Mouse (Mus musculus): ENCODE data around the gene Glp2r.

The Glp2r gene

GRCm38 (mm10) chr11:67771053-67771452 is at the start of gene Glp2r:
Gene Glp2r, minus strand, starts transcription at chr11:67771153.
- no peak for DNase-seq (ENCODE audit: extremely low spot score, low read depth, low spot score)

- peak; percentile 22 for DNase-seq (ENCODE audit: extremely low spot score, low read depth, low spot score)
Measured at GRCm38 (mm10) chr11:67820221-67820620, 49.3 kb upstream of the Glp2r start.

- peak; percentile 47 for DNase-seq (ENCODE audit: extremely low spot score, low read depth, low spot score)
Measured at GRCm38 (mm10) chr11:67819604-67820003, 48.7 kb upstream of the Glp2r start.

DNA sequence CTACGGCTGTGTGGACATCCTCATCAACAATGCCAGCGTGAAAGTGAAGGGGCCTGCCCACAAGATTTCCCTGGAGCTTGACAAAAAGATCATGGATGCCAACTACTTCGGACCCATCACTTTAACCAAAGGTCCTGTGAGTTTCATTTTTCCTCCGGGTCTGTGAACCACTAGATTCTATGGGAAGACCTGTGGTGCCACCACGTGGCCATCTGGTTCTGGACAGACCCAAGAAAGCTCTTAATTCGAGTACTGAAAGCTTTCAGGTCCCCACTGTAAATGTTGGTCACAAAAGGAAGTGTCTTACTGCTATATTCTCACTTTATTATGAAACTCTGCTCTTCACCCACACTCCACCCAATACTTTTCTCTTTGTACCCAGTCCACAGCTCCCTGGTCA is 40.6 kb upstream of the Glp2r start:
- DNase-seq (ENCODE audit: extremely low spot score, low read depth, low spot score): no peak

GRCm38 (mm10) chr11:67808051-67808450 is 37.1 kb upstream of the Glp2r start:
- DNase-seq (ENCODE audit: extremely low spot score, low read depth, low spot score): no peak

DNA sequence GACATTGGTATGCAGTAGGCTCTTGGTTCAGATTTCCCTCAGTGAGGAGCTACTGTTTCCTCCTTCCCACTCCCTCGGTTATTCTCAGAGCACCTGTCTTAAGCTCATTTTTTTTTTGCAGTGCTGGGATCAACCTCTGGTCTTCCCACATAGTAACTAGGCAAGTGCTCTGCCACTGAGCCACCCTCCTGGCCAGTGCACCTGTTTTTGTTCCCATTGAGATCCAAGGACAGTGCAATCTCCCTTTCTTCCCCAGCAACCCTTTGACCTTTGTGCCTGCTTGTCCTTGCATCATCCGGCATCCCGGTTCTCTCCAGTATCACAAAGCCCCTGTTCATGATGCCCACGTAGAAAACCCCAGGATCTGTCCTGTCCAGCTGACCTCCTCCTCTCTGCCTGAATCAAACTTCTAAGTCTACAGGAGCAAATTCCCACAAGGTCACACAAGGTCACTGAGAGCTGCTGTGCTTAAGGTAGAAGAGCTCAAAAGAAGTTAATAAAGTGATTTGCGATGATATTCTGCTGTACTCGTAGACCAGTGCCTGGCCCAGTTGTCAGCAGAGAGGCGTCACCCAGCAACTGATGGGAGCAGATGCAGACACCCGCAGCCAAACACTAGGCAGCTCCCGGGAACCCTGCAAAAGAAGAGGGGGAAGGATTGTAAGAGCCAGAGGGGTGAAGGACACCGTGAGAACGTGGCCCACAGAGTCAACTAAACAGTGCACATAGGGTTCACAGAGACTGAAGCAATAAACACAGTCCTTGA is 36.1 kb upstream of the Glp2r start:
- DNase-seq (ENCODE audit: extremely low spot score, low read depth, low spot score): no peak

GRCm38 (mm10) chr11:67805538-67805937 is 34.6 kb upstream of the Glp2r start:
- no peak for DNase-seq (ENCODE audit: extremely low spot score, low read depth, low spot score)

- DNase-seq (ENCODE audit: extremely low spot score, low read depth, low spot score): no peak
Measured at GRCm38 (mm10) chr11:67801169-67801568, 30.2 kb upstream of the Glp2r start.

DNA sequence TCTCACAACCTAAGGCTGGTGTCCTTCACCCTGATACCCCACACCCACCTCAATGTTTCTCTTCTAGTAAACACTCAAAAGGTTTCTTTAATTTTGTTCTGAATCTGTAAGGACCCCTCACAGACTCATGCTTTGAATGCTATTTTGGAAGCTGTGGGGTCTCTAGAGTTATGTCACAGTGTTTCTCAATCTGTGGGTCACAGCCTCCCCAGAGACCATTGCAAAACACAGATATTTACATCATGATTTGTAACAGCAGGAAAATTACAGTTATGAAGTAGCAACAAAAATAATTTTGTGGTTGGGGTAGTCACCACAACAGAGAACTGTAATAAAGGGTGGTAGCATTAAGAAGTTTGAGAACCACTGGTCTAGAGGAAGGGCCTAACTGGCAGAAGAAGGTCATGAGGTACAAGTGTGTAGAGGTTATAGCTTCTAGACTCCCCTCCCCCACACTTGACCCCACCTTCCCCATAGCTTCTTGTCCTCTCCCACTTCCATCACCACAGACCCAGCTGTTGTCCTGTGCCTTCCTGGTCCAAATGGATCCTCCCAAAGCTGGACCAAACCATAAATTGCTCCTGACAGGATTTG is 29.3 kb upstream of the Glp2r start:
- DNase-seq (ENCODE audit: extremely low spot score, low read depth, low spot score): no peak

DNA sequence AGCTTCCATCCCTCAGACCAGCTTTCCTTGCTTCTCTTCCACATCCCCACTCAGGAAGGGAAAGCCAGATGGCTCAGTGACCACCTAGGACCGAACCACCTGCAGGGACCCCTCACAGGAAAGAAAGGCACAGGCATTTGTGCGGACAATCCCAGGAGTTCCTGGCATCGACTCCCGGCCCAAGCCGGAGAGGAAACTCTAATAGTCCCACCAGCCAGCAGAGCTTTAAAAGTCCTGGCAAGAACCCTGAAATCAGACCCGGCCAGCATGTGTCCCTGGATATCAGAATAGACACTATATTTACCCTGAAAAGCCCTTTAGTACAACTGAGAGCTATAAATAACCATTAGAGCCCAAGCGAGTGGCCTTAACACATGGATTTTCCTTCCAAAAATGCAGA is 27.0 kb upstream of the Glp2r start, which contains the start of gene Dhrs7c:
TSS of gene Dhrs7c (plus strand) at position 257 of the 400 bp plus-strand sequence.
- no peak for DNase-seq (ENCODE audit: extremely low spot score, low read depth, low spot score)

DNA sequence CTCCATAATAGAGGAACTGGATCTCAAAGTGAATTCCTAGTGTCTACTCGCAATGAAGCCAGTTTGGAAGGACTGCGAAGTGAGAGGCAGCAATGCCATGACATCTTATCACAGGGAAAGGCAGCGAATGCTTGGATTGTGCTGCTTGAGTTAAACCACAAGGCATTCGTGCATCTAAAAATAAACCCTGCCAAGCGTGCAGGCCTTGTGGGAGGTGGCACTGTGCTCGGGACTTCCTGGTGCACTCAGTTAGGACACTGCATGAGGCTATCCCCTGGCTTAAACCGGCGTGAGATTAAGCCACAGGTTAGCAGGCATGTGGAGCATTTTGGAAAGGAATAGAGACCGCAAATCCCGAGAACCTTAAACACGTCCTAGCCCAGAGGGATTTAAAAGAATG is 19.2 kb upstream of the Glp2r start:
- DNase-seq (ENCODE audit: extremely low spot score, low read depth, low spot score): no peak

DNA sequence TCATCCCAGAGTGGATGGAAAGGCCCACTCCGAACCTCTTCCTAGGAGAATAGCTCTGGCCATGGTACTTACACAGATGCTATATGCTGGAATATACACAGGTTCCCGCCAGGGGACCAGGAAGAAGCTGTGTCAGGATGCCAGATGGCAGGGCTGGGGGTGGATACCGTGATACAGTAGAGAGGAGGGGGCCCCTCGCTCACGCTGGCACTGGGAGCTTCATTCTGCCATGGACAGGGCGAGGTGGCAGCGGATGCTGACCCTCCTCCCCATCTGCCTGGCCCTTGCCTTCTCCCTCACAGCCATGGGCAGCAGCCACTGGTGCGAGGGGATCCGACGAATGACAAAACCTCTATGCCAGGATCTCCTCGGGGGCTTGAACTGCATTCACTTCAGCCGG is 3.4 kb upstream of the Glp2r start, which contains the start of gene Gsg1l2:
TSS of gene Gsg1l2 (plus strand) at position 230 of the 400 bp plus-strand sequence.
- DNase-seq (ENCODE audit: extremely low spot score, low read depth, low spot score): no peak

GRCm38 (mm10) chr11:67772577-67772976 is 1.6 kb upstream of the Glp2r start:
- DNase-seq (ENCODE audit: extremely low spot score, low read depth, low spot score): peak; percentile 24

GRCm38 (mm10) chr11:67771691-67772090 is 738 bp upstream of the Glp2r start:
- no peak for DNase-seq (ENCODE audit: extremely low spot score, low read depth, low spot score)

DNA sequence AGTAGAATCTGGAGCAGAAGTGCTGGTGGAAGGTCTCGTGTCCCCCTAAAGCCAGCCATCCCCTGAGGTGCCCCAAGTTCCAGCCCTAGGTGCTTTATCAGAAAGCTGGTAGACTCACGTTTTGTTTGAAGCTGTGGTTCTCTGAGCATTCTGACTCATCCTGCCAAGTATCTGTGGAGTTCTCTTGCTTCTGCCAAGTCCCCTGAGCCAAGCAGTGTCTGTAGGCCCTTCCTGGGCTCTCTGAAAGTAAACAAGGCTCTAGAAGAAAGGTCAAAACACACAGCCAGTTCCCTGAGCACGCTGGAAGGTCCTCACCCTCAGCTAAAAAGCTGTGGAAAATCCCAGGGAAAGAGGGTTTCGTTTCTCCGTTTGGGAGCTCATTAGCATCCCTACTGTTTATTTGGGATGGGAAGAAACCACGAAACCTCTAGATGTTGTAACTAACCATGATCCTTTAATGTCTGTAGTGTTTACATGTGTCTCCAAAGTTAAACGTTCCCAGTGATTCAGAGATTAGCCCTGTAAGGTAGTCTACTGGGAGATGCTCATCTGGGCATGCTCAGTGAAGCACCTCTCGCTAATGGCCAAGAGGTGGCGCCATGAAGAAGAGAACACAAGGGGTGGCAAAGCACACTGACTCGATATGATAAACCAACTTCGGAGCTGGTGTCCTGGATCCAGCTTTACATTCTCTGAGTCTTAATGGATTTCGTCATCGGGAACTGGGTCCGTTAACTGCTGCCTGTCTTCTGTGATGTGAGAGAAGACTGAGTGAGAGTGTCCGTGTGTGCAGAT is 13.4 kb downstream of the Glp2r start:
- no peak for DNase-seq (ENCODE audit: extremely low spot score, low read depth, low spot score)

DNA sequence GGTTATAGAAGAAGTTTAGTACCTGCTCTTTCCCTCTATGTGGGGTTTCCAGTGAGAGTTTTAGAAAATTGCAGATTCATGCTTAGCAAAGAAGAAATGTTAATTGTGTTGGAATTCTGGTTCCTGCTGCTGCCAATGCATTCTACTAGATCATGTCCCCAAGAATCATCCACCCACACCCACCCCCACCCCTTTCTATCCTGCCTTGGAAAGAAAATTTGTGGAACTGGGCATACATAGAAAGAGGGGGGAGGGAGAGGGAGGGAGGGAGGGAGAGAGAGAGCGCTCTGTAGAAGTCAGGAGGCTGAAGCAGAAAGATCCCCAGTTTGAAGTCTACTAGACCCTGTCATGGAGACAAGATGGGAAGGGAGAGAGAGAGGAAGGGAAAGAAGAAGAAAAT is 14.7 kb downstream of the Glp2r start:
- DNase-seq (ENCODE audit: extremely low spot score, low read depth, low spot score): no peak

DNA sequence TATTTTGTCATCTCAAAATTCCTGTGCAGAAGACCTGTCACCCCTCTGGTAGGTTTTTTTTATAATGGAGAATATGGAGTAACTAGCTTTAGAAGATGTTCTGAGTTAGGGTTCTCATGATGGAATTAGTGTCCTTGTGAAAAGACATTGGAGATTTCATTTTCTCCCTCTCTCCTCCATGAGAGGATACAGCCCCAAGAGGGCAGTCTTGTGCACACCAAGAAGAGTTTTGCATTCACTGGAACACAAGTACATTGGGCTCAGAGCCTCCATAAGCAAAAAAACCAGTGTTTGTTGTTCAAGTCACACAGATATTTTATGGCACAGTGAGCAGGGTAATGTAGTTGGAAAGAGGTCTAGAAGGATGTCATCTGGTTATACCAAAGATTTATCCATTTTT is 29.4 kb downstream of the Glp2r start:
- DNase-seq (ENCODE audit: extremely low spot score, low read depth, low spot score): no peak

GRCm38 (mm10) chr11:67738846-67739490 is 32.0 kb downstream of the Glp2r start:
- no peak for DNase-seq (ENCODE audit: extremely low spot score, low read depth, low spot score)

- DNase-seq (ENCODE audit: extremely low spot score, low read depth, low spot score): no peak
Measured at GRCm38 (mm10) chr11:67738345-67738744, 32.6 kb downstream of the Glp2r start.

DNA sequence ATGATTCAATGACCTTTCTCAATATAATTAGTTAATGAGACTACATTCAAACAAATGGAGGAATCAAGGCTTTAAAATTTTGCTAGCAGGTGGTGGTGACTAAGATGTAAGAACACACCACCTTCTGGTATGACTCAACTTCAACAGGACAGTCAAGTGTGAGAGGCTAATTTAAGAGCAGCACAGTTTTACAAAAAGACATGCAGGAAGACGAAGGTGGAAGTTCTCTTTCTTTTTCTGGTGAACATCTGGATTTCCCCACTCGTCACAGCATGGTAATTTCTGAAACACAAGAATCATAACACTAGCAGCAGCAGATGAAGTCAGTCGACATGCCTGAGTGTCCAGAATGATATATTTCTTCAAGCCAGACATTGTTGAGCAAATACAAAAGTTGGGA is 36.4 kb downstream of the Glp2r start:
- DNase-seq (ENCODE audit: extremely low spot score, low read depth, low spot score): no peak

DNA sequence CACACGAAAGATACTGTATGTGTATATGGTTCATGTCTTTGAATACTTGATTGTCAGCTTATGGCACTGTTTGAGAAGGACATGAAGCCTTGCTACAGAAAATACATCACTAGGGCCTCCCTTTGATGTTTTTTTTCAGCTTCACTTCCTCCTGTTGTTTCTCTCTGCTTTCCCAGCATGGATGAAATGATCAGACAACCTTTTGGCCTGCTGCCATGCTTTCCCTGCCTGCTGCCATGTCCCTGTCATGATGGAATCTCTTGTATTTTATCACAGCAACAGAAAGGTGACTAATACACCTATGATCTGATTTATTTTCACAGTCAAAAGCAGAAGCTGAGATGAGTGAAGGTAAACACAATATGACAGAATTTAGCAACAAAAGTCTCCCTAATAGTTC is 37.2 kb downstream of the Glp2r start:
- DNase-seq (ENCODE audit: extremely low spot score, low read depth, low spot score): no peak

Data from hindlimb bud, embryonic 11.5 days (tissue).